Mouse (Mus musculus): ENCODE measurements at regions not wholly inside any gene's neighbourhood (a gene's known extent, or its start where the extent isn't known, plus 50 kb on each side); places are given as distances from the start of the nearest gene placed in this dataset.

DNA sequence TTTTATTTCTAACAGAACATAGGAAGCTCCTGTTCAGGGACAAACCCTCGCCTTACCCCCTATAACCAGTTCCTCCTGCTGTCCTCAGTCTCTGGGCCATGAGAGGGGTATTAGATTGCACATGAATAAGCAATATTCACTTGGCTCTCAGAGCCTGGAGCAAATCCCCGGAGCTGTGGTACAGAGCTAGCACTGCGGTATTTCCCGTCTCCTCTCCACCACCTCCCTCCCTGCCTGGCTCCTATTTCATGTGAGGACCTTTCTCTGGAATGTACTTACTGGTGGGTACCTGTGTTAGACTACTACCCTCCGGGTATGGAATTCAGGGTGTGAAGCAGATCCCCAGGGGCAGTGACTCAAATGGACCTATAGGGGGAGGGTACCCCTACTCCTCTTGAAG lies 206.9 kb upstream of the Cadm1 start:
- H3K27me3 ChIP-seq (replicated peaks), result no peaks in the 10 kb centered on the region
- in situ Hi-C loops (cut with MboI; ENCODE audit: low pct_ligation_motif_present, low pct_unique_long_range_greater_than_20kb, low sequenced_read_pairs) (no loop called here), dilution Hi-C loops (cut with MboI; ENCODE audit: extremely low pct_ligation_motif_present, extremely low pct_unique_long_range_greater_than_20kb, low sequenced_read_pairs) (no loop called here)
- no peaks in the 10 kb centered on the region for H3K4me1 ChIP-seq (ENCODE audit: control insufficient read depth in 1 of 2, insufficient read depth in 2 of 2)
- no peak for DNase-seq (ENCODE audit: extremely low read depth)
- no peak overlapping the region for H3K4me2 ChIP-seq (ENCODE audit: insufficient read depth, low read depth, poor library complexity, severe bottlenecking)
- no peaks in the 10 kb centered on the region for H3K36me3 ChIP-seq (replicated peaks in 1 of 2; ENCODE audit: control insufficient read depth in 1 of 2, insufficient read depth in 1 of 2, low read length in 1 of 2)
- no peak overlapping the region for H3K9ac ChIP-seq (ENCODE audit: insufficient read depth, low read depth)
- peaks cover 83% of the 10 kb centered on the region for H3K9me3 ChIP-seq (replicated peaks; ENCODE audit: low read length)
- TF ChIP-seq IRF4 (IDR thresholded peaks at IDR 0.05; ENCODE audit: low read depth, low read length) (no peak), CHD2 (IDR thresholded peaks at IDR 0.05; ENCODE audit: low read length) (no peak), GABPA (IDR thresholded peaks at IDR 0.05; ENCODE audit: insufficient replicate concordance, low read depth, low read length) (no peak), MAFK (IDR thresholded peaks at IDR 0.05; ENCODE audit: insufficient replicate concordance, low read length) (no peak), MXI1 (IDR thresholded peaks at IDR 0.05; ENCODE audit: low read depth, low read length) (no peak), ETS1 (conservative IDR thresholded peaks at IDR 0.05; ENCODE audit: low read depth, low read length) (no peak)
- H3K79me2 ChIP-seq (replicated peaks; ENCODE audit: control insufficient read depth, extremely low read depth, insufficient read depth, poor library complexity, severe bottlenecking), result no peaks in the 10 kb centered on the region
- H3K27ac ChIP-seq (ENCODE audit: insufficient read depth, low read depth), result no peak overlapping the region
- no peak overlapping the region for H3K4me3 ChIP-seq (replicated peaks in 1 of 3; ENCODE audit: low read depth in 2 of 3, low read length in 2 of 3, poor library complexity in 1 of 3)

- in situ Hi-C loops (cut with MboI; ENCODE audit: low pct_ligation_motif_present, low pct_unique_long_range_greater_than_20kb, low sequenced_read_pairs) (no loop called here), dilution Hi-C loops (cut with MboI; ENCODE audit: extremely low pct_ligation_motif_present, extremely low pct_unique_long_range_greater_than_20kb, low sequenced_read_pairs) (no loop called here)
- DNase-seq (ENCODE audit: extremely low read depth), result no peak
- TF ChIP-seq USF1 (IDR thresholded peaks at IDR 0.05; ENCODE audit: low read depth, low read length), result no peak
- no peak for TF ChIP-seq NRF1 (IDR thresholded peaks at IDR 0.05; ENCODE audit: low read depth, low read length)
- TF ChIP-seq GABPA (IDR thresholded peaks at IDR 0.05; ENCODE audit: insufficient replicate concordance, low read depth, low read length), result no peak
- no peak for TF ChIP-seq ZC3H11A (IDR thresholded peaks at IDR 0.05; ENCODE audit: low read depth, low read length)
- no peak for TF ChIP-seq CTCF (conservative IDR thresholded peaks at IDR 0.05 in 1 of 2, IDR thresholded peaks at IDR 0.05 in 1 of 2; ENCODE audit: low read depth in 2 of 2, low read length in 2 of 2)
- TF ChIP-seq E2F4 (IDR thresholded peaks at IDR 0.05; ENCODE audit: insufficient replicate concordance, low read depth, low read length), result no peak
- TF ChIP-seq NELFE (IDR thresholded peaks at IDR 0.05; ENCODE audit: low read depth, low read length), result no peak
- TF ChIP-seq MYC (IDR thresholded peaks at IDR 0.05; ENCODE audit: low read depth, low read length), result no peak
- no peak for TF ChIP-seq UBTF (IDR thresholded peaks at IDR 0.05; ENCODE audit: low read depth, low read length)
- TF ChIP-seq PAX5 (IDR thresholded peaks at IDR 0.05; ENCODE audit: low read length), result no peak
- no peak for TF ChIP-seq MAFK (IDR thresholded peaks at IDR 0.05; ENCODE audit: insufficient replicate concordance, low read length)
- TF ChIP-seq BHLHE40 (IDR thresholded peaks at IDR 0.05; ENCODE audit: low read depth, low read length), result no peak
- no peak for TF ChIP-seq ZNF384 (IDR thresholded peaks at IDR 0.05; ENCODE audit: low read depth, low read length)
- Histone ChIP-seq H3K4me1 (ENCODE audit: control insufficient read depth in 1 of 2, insufficient read depth in 2 of 2) (no peaks in the 10 kb centered on the region), H3K4me2 (ENCODE audit: insufficient read depth, low read depth, poor library complexity, severe bottlenecking) (no peak overlapping the region), H3K9ac (ENCODE audit: insufficient read depth, low read depth) (no peak overlapping the region), H3K27ac (ENCODE audit: insufficient read depth, low read depth) (no peak overlapping the region), H3K9me3 (replicated peaks; ENCODE audit: low read length) (peaks cover 72% of the 10 kb centered on the region), H3K27me3 (replicated peaks) (no peaks in the 10 kb centered on the region), H3K79me2 (replicated peaks; ENCODE audit: control insufficient read depth, extremely low read depth, insufficient read depth, poor library complexity, severe bottlenecking) (no peaks in the 10 kb centered on the region), H3K4me3 (replicated peaks in 1 of 3; ENCODE audit: low read depth in 2 of 3, low read length in 2 of 3, poor library complexity in 1 of 3) (no peak overlapping the region), H3K36me3 (replicated peaks in 1 of 2; ENCODE audit: control insufficient read depth in 1 of 2, insufficient read depth in 1 of 2, low read length in 1 of 2) (no peaks in the 10 kb centered on the region)
Measured at GRCm38 (mm10) chr9:47327575-47327974, 202.4 kb upstream of the Cadm1 start.
